Mouse (Mus musculus) erythroblast, embryonic 14.5 days (primary cell): ENCODE results near the gene Rufy2. TPM values are rescaled to one million over a fixed set of nuclear protein-coding genes. Genes with fewer than 3 reads are reported as not detected.

Experiments
- H3K27me3 ChIP-seq: 2 replicates; pipeline ENCODE4 v1.6.1; 2012; ENCODE audit warnings: inconsistent platforms; ENCODE audit not compliant: control insufficient read depth
- H3K36me3 ChIP-seq: 2 replicates; pipeline ENCODE4 v1.6.1; 2012; ENCODE audit warnings: mild to moderate bottlenecking, inconsistent platforms; ENCODE audit not compliant: control insufficient read depth
- H3K4me1 ChIP-seq: 2 replicates; pipeline ENCODE4 v1.6.1; 2012; ENCODE audit warnings: inconsistent platforms; ENCODE audit not compliant: control insufficient read depth
- H3K4me3 ChIP-seq: replicated peaks from 2 replicates; pipeline ENCODE3; 2012; ENCODE audit warnings: moderate library complexity, mild to moderate bottlenecking, inconsistent platforms
- H3K9me3 ChIP-seq: 2 replicates; pipeline ENCODE4 v1.6.1; 2012; ENCODE audit warnings: low read length, inconsistent platforms, mixed read lengths; ENCODE audit not compliant: control insufficient read depth
- GATA1 ChIP-seq: IDR thresholded peaks from 2 replicates; pipeline ENCODE4 v1.6.1; 2012; ENCODE audit warnings: low read length, inconsistent platforms, mixed read lengths
- TAL1 ChIP-seq: IDR thresholded peaks from 3 replicates; pipeline ENCODE4 v1.6.1; 2012; ENCODE audit warnings: low read length, inconsistent platforms, mixed read lengths
- polyA plus RNA-seq: library from polyadenylated mRNA; stranded (reverse); fragments of >175 nt; gene quantifications from 2 replicates; pipeline ENCODE4 v1.2.3, GENCODE M21; 2012

The Rufy2 gene
- polyA plus RNA-seq, 1 experiment = not detected

DNA sequence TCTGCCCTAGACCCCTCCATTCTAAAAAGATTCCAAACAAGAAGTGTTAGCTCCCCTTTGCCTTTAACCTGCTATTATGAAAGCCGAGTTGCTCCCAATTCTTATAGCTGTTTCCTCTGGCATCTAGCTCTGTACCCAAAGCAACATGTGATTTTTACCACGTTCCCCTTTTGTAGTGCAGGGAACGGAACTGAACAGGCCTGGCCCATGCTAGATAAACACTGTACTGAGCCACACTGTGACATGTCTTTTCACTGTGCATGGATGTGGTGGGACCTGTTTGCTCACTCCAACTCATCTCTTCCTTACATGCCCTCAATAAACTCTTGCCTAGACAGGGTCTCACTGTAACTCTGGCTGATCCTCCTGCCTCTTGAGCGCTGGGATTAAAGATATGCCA, 30.2 kb downstream of the Rufy2 start:
- H3K4me3 ChIP-seq = no peak overlapping the region
- H3K4me1 ChIP-seq = peaks cover 6% of the 10 kb centered on the region
- H3K9me3 ChIP-seq = no peaks in the 10 kb centered on the region
- TF ChIP-seq TAL1 (no peak), GATA1 (no peak)
- H3K36me3 ChIP-seq = peaks cover 68% of the 10 kb centered on the region
- no peaks in the 10 kb centered on the region for H3K27me3 ChIP-seq

DNA sequence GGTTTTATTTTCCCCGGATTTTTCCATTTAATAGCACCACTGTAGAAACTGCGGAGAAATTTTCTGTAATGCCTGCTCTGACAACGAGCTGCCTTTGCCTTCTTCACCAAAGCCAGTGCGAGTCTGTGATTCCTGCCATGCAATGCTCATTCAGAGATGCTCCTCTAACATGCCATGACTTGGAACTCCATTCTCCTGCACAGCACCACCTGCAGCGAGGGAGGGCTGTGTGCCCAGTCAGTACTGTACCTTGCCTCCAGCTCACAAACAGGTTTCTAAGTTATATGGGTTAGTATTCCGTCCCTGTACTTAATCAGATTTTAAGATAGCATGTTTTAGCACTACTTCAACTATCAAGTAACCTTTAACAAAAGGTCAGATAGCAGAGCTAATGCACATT, 31.5 kb downstream of the Rufy2 start:
- no peak overlapping the region for H3K4me3 ChIP-seq
- no peaks in the 10 kb centered on the region for H3K9me3 ChIP-seq
- H3K27me3 ChIP-seq = no peaks in the 10 kb centered on the region
- TF ChIP-seq GATA1 (no peak), TAL1 (no peak)
- peaks cover 81% of the 10 kb centered on the region for H3K36me3 ChIP-seq
- peaks cover 6% of the 10 kb centered on the region for H3K4me1 ChIP-seq

DNA sequence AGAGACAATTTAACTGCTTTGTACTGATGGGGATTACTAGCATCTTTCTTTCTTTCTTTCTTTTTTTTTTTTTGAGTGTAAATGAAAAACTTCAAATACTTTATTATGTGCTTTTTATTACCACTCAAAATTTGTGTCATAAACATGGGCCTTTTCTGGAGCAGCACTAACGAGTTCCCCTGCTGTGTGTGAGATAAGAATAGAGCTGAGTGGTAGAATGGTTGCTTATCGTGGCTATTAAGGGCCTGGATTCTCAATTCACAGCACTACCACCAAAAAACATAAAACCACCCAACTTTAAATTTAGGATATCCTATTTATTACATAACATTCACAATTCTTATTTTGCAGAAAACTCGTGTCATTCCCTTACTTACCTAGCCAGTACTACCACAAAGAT, 33.5 kb downstream of the Rufy2 start:
- Histone ChIP-seq H3K9me3 (no peaks in the 10 kb centered on the region), H3K4me3 (no peak overlapping the region), H3K4me1 (peaks cover 6% of the 10 kb centered on the region), H3K27me3 (no peaks in the 10 kb centered on the region), H3K36me3 (peaks cover 90% of the 10 kb centered on the region)
- TF ChIP-seq TAL1 (no peak), GATA1 (no peak)

DNA sequence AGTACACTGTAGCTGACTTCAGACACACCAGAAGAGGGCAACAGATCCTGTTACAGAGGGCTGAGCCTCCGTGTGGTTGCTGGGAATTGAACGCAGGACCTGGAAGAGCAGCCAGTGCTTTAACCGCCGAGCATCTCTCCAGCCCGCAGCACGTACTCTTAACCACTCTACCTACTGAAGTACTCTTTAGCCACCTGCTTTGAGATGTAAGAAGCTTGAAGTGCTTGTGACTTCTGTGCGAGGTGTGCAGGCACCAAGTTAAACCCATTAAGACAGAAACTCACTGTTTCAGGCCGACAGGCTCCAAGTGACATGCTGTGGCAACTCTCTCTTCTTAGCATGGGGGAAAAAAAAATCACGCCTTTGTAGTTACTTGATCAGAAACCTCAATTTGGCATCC, 34.1 kb downstream of the Rufy2 start:
- no peaks in the 10 kb centered on the region for H3K9me3 ChIP-seq
- H3K36me3 ChIP-seq = peaks cover 93% of the 10 kb centered on the region
- H3K27me3 ChIP-seq = no peaks in the 10 kb centered on the region
- H3K4me1 ChIP-seq = peaks cover 7% of the 10 kb centered on the region
- TF ChIP-seq GATA1 = no peak
- no peak for TF ChIP-seq TAL1
- H3K4me3 ChIP-seq = no peak overlapping the region

DNA sequence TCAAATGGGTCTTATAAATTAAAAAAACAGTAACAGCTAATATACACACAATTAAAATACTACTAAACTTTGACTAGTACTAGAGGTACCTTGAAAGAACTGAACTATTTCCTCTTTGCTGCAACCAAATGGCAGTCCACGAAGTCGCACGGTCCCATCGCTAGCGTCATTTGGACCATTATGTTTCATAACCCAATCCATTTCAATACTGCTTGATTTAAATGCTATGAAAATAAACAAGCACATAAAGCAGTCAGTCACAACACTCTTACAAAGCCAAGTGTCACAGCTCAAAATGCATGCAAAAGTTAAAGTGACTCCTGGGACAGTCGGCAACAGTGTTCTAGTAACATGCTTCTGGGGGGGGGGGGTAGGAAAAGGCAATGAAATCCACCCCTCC, 39.3 kb downstream of the Rufy2 start:
- Histone ChIP-seq H3K36me3 (peaks cover 61% of the 10 kb centered on the region), H3K4me3 (no peak overlapping the region), H3K9me3 (no peaks in the 10 kb centered on the region), H3K27me3 (no peaks in the 10 kb centered on the region), H3K4me1 (peaks cover 33% of the 10 kb centered on the region)
- TF ChIP-seq TAL1 = no peak
- TF ChIP-seq GATA1 = no peak

DNA sequence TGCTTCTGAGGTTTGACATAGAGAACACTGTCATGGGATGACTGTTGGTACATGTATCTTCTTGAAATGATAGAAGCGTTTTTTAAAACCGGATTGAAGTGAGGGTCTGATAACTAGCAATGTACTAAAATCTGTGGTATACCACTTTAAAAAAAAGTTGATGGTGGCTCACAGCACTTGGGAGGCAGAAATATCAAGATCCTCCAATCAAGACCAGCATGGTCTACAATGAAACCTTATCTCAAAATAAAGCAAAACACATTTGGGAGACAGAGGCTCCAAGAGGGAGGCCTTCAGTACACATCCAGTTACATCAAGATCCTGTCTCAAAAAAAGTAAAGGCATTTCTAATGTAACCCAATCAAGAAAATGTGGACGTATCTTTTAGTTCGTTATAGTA, 41.7 kb downstream of the Rufy2 start:
- TF ChIP-seq TAL1 = no peak
- no peak for TF ChIP-seq GATA1
- Histone ChIP-seq H3K36me3 (peaks cover 37% of the 10 kb centered on the region), H3K9me3 (no peaks in the 10 kb centered on the region), H3K4me1 (peaks cover 49% of the 10 kb centered on the region), H3K4me3 (peak overlapping the region; percentile 73), H3K27me3 (no peaks in the 10 kb centered on the region)

DNA sequence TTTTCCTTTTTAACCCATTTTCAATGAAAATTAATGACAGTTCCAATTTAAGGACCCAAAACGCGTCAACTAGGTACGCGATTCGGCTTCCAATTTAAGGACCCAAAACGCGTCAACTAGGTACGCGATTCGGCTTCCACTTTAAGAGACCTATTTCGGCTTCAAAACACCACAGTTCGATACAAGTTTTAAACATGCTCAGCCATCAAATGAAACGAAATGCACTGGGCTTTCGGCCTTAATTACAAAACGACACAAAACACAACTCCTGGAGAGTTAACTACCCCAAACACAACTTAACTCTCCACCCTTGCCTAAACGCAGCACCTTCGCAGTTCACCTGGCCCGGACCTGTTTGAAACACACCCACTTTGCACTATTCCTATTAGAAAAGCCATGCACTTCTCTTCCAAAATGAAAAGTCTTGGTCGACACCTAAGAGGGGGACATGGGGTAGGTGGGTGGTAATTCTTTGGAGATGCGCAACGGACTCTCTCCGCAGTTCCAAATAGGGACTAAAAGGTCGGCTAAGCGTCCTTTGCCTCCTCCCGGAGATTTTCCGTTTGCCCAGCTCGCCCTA, 42.6 kb downstream of the Rufy2 start:
- Histone ChIP-seq H3K4me3 (peak overlapping the region; percentile 73), H3K27me3 (no peaks in the 10 kb centered on the region), H3K9me3 (no peaks in the 10 kb centered on the region), H3K36me3 (peaks cover 28% of the 10 kb centered on the region), H3K4me1 (peaks cover 49% of the 10 kb centered on the region)
- TF ChIP-seq TAL1 (no peak), GATA1 (no peak)

DNA sequence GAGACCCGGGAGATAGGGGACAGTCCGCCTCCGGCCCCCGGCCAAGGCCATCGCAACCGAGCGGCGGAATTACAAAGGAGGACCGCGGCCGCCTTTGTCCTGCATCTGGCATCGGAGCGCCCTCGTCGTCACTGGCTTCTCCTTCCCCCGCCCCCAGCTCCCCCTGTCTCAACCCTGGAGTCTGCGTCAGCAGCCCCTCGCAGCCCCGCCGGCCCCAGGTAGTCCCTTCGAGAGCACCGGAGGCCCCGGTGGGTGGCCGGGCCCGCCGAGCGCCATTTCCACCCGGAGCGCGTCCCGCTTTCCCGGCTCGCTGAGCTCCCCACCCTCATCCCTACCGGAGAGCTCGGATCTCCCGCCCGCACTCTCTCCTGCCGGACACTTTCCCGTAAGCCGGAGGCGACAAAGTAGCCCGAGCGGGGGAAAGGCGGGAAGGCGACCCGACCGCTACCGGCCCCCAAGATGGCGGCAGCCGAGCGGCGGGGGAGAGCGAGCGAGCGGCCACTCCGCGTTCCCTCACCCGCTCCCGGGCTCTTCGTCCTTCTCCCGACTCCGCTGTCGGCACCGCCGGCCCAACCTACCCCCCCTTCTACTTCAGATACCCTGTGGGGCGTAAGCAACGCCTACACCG, 43.2 kb downstream of the Rufy2 start:
- TF ChIP-seq GATA1 (no peak), TAL1 (no peak)
- H3K27me3 ChIP-seq = no peaks in the 10 kb centered on the region
- H3K9me3 ChIP-seq = no peaks in the 10 kb centered on the region
- H3K4me3 ChIP-seq = peak overlapping the region; percentile 73
- peaks cover 22% of the 10 kb centered on the region for H3K36me3 ChIP-seq
- H3K4me1 ChIP-seq = peaks cover 53% of the 10 kb centered on the region

DNA sequence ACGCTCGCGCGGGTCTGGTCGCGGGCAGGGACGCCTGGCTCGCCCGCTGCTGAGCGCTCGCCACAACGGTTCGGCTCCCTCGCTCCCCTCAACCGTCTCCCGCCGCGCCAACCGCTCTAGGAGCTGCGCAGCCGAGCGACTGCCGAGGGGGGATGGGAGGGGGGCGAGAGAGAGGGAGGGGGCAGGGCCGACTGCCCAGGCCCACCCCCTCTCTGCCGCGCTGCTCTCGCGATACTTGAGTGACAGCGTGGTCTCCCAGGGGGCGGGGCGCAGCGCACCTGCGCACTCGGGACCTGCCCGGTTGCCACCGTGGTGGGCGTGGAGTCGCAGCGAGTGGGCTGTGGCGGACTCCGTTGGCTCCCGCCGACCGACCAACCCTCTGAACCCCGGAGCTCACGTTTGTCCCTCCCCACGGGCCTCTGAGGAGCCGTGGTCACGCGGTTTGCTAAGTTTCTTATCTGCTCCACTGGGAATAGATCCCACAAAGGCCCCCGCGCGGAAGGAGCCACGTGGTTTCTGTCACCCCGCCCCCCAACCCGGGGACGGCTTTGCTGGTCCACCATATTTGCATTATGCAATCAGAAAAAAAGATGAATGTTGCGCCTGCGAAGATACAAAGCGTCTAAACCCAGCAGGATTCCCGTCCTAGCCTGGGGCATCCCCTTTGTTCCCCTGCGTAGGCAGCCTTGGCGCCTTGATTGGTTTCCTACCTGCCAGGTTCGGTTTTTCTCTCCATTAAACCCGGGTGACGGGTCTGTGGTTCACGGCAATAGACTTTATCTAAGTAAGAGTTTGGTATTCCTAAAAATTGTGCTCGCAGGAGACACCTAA, 43.9 kb downstream of the Rufy2 start, which contains the start of the genes Hnrnph3 and Pbld2:
Gene Hnrnph3, minus strand, starts transcription at position 469 of the 831 bp plus-strand sequence.
Gene Pbld2, plus strand, starts transcription at position 567 of the 831 bp plus-strand sequence.
- Histone ChIP-seq H3K9me3 (no peaks in the 10 kb centered on the region), H3K27me3 (no peaks in the 10 kb centered on the region), H3K36me3 (peaks cover 16% of the 10 kb centered on the region), H3K4me1 (peaks cover 51% of the 10 kb centered on the region), H3K4me3 (peak within 1 kb of the TSS; percentile 73)
- TF ChIP-seq GATA1 (no peak), TAL1 (no peak)
